ENCODE assay signal across 19 mouse cellular contexts in genomic region chr11:49326726-49327125, GRCm38 (mm10). TPM values are rescaled to one million over a fixed set of nuclear protein-coding genes. Genes with fewer than 3 reads are reported as not detected.
"Had no signal": no experiment of that assay in that cellular context is flagged by ENCODE, and none has a peak within 500 bp of the region (broad histone marks: within the 10 kb centered on the region; RNA-seq: fewer than 3 reads in every experiment).

No protein-coding gene starts in this region.

- DNase-seq: kidney, adult 18-20 months; kidney, postnatal 14 days; left cerebral cortex, postnatal 4 days; lung, adult 2 months; lung, postnatal 36 days; thymus, postnatal 4 days had no signal

RNA-seq across cellular contexts. Expression of gene Olfr1391, which starts 4.2 kb away (rescaled TPM):
- total RNA-seq: left cerebral cortex, adult 8-10 months; left cerebral cortex, postnatal 4 days; megakaryocyte progenitor cell, adult 5-6 weeks; midbrain, postnatal 0 days had no signal
- polyA plus RNA-seq: intestine, embryonic 15.5 days; kidney, embryonic 15.5 days; large intestine, adult 2 months; limb, embryonic 13.5 days; liver, embryonic 11.5 days; liver, embryonic 15.5 days; lung, adult 2 months; lung, postnatal 0 days; midbrain, embryonic 13.5 days; midbrain, postnatal 0 days; neural tube, embryonic 14.5 days; stomach, postnatal 0 days had no signal

RNA-seq across cellular contexts. Expression of gene Olfr1390, which starts 8.3 kb away (rescaled TPM):
- total RNA-seq: left cerebral cortex, adult 8-10 months; left cerebral cortex, postnatal 4 days; megakaryocyte progenitor cell, adult 5-6 weeks; midbrain, postnatal 0 days had no signal
- polyA plus RNA-seq: intestine, embryonic 15.5 days; kidney, embryonic 15.5 days; large intestine, adult 2 months; limb, embryonic 13.5 days; liver, embryonic 11.5 days; liver, embryonic 15.5 days; lung, adult 2 months; lung, postnatal 0 days; midbrain, embryonic 13.5 days; midbrain, postnatal 0 days; neural tube, embryonic 14.5 days; stomach, postnatal 0 days had no signal

RNA-seq across cellular contexts. Expression of gene Olfr10, which starts 22.2 kb away (rescaled TPM):
- total RNA-seq: left cerebral cortex, adult 8-10 months; left cerebral cortex, postnatal 4 days; megakaryocyte progenitor cell, adult 5-6 weeks; midbrain, postnatal 0 days had no signal
- polyA plus RNA-seq: intestine, embryonic 15.5 days; kidney, embryonic 15.5 days; large intestine, adult 2 months; limb, embryonic 13.5 days; liver, embryonic 11.5 days; liver, embryonic 15.5 days; lung, adult 2 months; lung, postnatal 0 days; midbrain, embryonic 13.5 days; midbrain, postnatal 0 days; neural tube, embryonic 14.5 days; stomach, postnatal 0 days had no signal

RNA-seq across cellular contexts. Expression of gene Olfr1392, which starts 41.6 kb away (rescaled TPM):
- total RNA-seq: megakaryocyte progenitor cell, adult 5-6 weeks had no signal
- polyA plus RNA-seq: intestine, embryonic 15.5 days; limb, embryonic 13.5 days; liver, embryonic 11.5 days; liver, embryonic 15.5 days; lung, postnatal 0 days; midbrain, embryonic 13.5 days; neural tube, embryonic 14.5 days; stomach, postnatal 0 days had no signal

RNA-seq across cellular contexts. Expression of gene Olfr1393, which starts 48.6 kb away (rescaled TPM):
- polyA plus RNA-seq: intestine, embryonic 15.5 days; kidney, embryonic 15.5 days; limb, embryonic 13.5 days; liver, embryonic 11.5 days; liver, embryonic 15.5 days; lung, adult 2 months; lung, postnatal 0 days; midbrain, embryonic 13.5 days; neural tube, embryonic 14.5 days; stomach, postnatal 0 days had no signal
